Mouse (Mus musculus): ENCODE measurements around the gene Rassf4.

DNA sequence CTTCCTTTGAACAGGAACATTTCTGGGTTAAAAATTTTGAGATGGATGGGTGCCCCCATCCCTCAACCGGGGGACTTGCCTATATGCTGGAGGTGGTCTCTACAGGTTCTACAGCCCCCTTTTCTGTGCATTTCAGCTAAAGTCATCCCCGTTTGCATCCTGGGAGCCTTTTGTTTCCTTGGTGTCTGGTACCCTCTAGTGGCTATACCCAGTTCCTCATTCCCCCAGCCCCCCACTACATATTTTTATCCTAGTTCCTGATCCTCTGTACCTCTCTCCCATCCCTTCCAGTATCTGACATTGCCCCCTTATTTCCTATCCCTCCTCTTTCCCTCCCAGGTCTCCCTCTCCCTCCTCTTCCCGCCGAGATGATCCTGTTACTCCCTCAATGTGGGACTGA, 66.5 kb downstream of the Rassf4 start:
- no peak for TF ChIP-seq POLR2A (IDR thresholded peaks at IDR 0.05; ENCODE audit: low read depth, low read length)
- no peak for TF ChIP-seq CTCF (IDR thresholded peaks at IDR 0.05; ENCODE audit: borderline replicate concordance, insufficient read depth, low read length)

All from embryonic fibroblast, embryonic 13.5 days (primary cell).